Comparison of ENCODE assay signal across 7 mouse cellular contexts in the genomic region with DNA sequence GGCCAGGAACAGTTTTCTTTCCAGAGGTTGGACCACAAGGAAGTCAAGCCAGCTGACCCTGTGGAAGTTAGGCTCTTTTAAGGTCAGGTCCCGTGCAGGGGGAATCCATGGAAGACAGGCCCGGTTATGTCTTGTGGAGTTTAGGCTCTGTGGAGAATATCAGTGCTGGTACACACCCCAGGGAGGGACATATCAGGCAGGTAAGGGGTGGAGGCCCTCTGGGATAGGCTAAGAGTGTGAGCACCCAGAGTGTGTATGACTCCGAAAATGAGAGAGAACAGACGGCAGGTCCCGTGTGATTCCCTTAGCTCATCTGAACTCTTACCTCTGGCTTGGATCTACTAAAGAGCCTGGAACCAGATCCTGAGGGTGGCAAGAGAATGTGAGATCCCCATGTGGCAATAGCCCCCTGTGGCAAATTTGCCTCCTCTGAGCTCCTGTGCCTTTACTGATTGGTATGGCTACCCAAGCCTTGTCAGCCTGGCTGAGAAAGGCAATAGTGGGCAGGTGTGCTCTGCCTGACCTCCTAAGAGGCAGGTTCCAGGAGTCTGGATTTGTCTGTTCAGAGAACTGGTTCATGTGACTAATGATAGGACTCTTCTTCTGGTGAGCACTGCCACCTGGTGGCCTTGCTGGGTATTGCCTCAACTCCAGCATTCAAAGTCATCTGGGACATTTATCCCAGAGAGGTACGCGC. TPM values are rescaled to one million over a fixed set of nuclear protein-coding genes. Genes with fewer than 3 reads are reported as not detected.
A peak's percentile ranks its signal among the peaks of the same experiment; 100 is the strongest.
DNase-seq lines count a peak whose midpoint lies in the region; ATAC-seq and TF ChIP-seq lines count a peak whose summit lies in the region.

No protein-coding gene starts in this region.

- intact Hi-C loops in left cerebral cortex, postnatal 4 days (cut with DNase I), result no loop called here

- peak; percentile 40 for ATAC-seq in activated CD4-positive, CD25-positive, alpha-beta regulatory T cell, adult 4 months
- ATAC-seq in intestine, postnatal 0 days, result peak; percentile 50; the same call in 1 of the 2 replicates
- ATAC-seq in midbrain, embryonic 14.5 days (ENCODE audit: low FRiP score, low TSS enrichment), result peak; percentile 42; the same call in 1 of the 2 replicates

- H3K4me2 ChIP-seq in intestine, postnatal 0 days (replicated peaks; ENCODE audit: low read depth), result no peak overlapping the region
- H3K4me2 ChIP-seq in midbrain, embryonic 14.5 days (ENCODE audit: low read length), result no peak overlapping the region

- 57% methylated on average over 7 of the region's 7 CpGs for WGBS in intestine, postnatal 0 days
- WGBS in midbrain, embryonic 14.5 days, result 54% methylated on average over 7 of the region's 7 CpGs

- no peaks in the 10 kb centered on the region for H3K36me3 ChIP-seq in intestine, postnatal 0 days (ENCODE audit: control insufficient read depth, insufficient read depth)
- no peaks in the 10 kb centered on the region for H3K36me3 ChIP-seq in midbrain, embryonic 14.5 days (ENCODE audit: control insufficient read depth, insufficient read depth, low read length)

- TF ChIP-seq CTCF in intestine, postnatal 0 days (IDR thresholded peaks at IDR 0.05; ENCODE audit: low read depth), result peak; percentile 94

- H3K9me3 ChIP-seq in intestine, postnatal 0 days (ENCODE audit: control insufficient read depth), result no peaks in the 10 kb centered on the region
- H3K9me3 ChIP-seq in midbrain, embryonic 14.5 days (ENCODE audit: control insufficient read depth, low read length), result no peaks in the 10 kb centered on the region

- H3K4me3 ChIP-seq in intestine, postnatal 0 days (ENCODE audit: low read depth, low read length), result no peak overlapping the region
- no peak overlapping the region for H3K4me3 ChIP-seq in midbrain, embryonic 14.5 days (replicated peaks; ENCODE audit: low read depth, low read length)

- DNase-seq in cerebellum, postnatal 14 days, result peak; percentile 92 to 94
- DNase-seq in gastrocnemius, adult 18-20 months (ENCODE audit: low spot score), result peak; percentile 78
- peak; percentile 83 for DNase-seq in left cerebral cortex, postnatal 4 days
- DNase-seq in midbrain, embryonic 14.5 days, result peak; percentile 92
- DNase-seq in spleen, adult 18-20 months, result peak; percentile 25 to 71

- H3K27me3 ChIP-seq in intestine, postnatal 0 days (replicated peaks; ENCODE audit: control insufficient read depth, insufficient read depth, low read length), result no peaks in the 10 kb centered on the region
- no peaks in the 10 kb centered on the region for H3K27me3 ChIP-seq in midbrain, embryonic 14.5 days (ENCODE audit: control insufficient read depth, insufficient read depth, low read length)

- no peaks in the 10 kb centered on the region for H3K4me1 ChIP-seq in intestine, postnatal 0 days (replicated peaks; ENCODE audit: control insufficient read depth, insufficient read depth, low read length)
- H3K4me1 ChIP-seq in midbrain, embryonic 14.5 days (ENCODE audit: control insufficient read depth, insufficient read depth, low read length), result no peaks in the 10 kb centered on the region

- no peak overlapping the region for H3K27ac ChIP-seq in intestine, postnatal 0 days (ENCODE audit: low read depth, low read length)
- no peak overlapping the region for H3K27ac ChIP-seq in midbrain, embryonic 14.5 days (replicated peaks; ENCODE audit: low read depth, low read length)

- H3K9ac ChIP-seq in intestine, postnatal 0 days (ENCODE audit: low read depth, low read length), result no peak overlapping the region
- H3K9ac ChIP-seq in midbrain, embryonic 14.5 days (replicated peaks; ENCODE audit: low read length), result no peak overlapping the region

RNA-seq across cellular contexts. Expression of gene Chrna4, which starts 28.5 kb away (rescaled TPM):
- not detected for polyA plus RNA-seq in activated CD4-positive, CD25-positive, alpha-beta regulatory T cell, adult 4 months (2017; shearing (Covaris generic))
- total RNA-seq in gastrocnemius, adult 18-20 months (2021), result under 1 TPM in 1 of 2 experiments, not detected in 1; 0.09 TPM
- polyA plus RNA-seq in intestine, postnatal 0 days (2015; fragmentation: Nextera tagmentation; extraction: Ambion mirVana), result 0.30 and 0.33 TPM in 2 replicates
- 10 to 100 TPM; 26.8 to 33.5 TPM for total RNA-seq in left cerebral cortex, postnatal 4 days (2021)
- 50.8 and 52.6 TPM in 2 replicates for polyA plus RNA-seq in midbrain, embryonic 14.5 days (2014; fragmentation: Nextera tagmentation; extraction: Ambion mirVana)

Comparison
In these comparisons a context has a peak if more than half of its experiments do, and no peak if none do; other contexts are left out.
1. RNA of gene Chrna4, which starts 28.5 kb away (polyA plus RNA-seq): 50.8 to 52.6 TPM in midbrain, embryonic 14.5 days; 0.30 to 0.33 TPM in intestine, postnatal 0 days and not detected in activated CD4-positive, CD25-positive, alpha-beta regulatory T cell, adult 4 months; every median in the first group is over 10 times any median in the second.
2. Peak in every context shown above with its lines, with median percentiles within 50 percentile points of each other: ATAC-seq and DNase-seq.